Mouse (Mus musculus): ENCODE measurements around the gene Fem1a. TPM values are rescaled to one million over a fixed set of nuclear protein-coding genes. Genes with fewer than 3 reads are reported as not detected.

Gene Fem1a
- total RNA-seq, 2 experiments from 2014 or later = 19.2 to 21.7 TPM

DNA sequence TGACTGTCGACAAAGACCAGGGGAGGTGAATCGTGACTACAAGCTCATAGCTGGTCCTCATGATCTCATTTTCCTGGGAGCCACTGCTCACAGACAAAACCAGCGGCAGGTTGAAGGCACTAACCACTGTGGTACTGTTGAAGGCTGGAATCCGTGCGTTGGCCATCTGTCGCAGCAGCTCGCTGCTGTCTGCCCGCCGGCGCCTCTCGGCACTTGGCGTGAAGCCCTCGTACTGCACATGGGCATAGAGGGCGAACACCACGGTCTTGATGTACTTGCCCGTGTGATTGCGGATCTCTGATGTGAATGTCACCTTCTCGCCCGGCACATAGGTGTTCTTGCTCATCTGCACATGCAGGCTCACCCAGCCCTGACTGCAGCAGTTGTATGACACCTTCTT lies 37.6 kb downstream of the Fem1a start:
- no peak for ATAC-seq (replicated peaks; ENCODE audit: low FRiP score, low TSS enrichment, poor library complexity, severe bottlenecking)

DNA sequence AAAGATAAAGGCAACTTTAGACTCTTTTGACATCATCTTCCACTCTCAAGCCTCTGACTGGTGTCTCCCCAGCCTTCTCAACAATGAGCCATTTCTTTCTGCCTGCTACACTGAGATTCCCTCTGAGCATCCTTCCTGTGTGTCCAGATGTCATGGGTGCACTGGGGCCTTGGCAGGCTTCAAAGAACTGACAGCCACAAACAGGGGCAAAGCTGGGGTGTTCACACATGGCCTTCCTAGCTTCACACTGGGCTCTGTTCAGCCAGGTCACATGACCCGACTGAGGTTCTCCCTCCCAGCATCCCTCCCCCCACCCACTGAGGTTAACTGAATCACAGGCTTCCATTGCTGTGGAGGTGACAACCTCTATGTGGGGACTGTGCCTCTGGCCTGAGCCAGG lies 39.6 kb downstream of the Fem1a start:
- no peak for ATAC-seq (replicated peaks; ENCODE audit: low FRiP score, low TSS enrichment, poor library complexity, severe bottlenecking)

DNA sequence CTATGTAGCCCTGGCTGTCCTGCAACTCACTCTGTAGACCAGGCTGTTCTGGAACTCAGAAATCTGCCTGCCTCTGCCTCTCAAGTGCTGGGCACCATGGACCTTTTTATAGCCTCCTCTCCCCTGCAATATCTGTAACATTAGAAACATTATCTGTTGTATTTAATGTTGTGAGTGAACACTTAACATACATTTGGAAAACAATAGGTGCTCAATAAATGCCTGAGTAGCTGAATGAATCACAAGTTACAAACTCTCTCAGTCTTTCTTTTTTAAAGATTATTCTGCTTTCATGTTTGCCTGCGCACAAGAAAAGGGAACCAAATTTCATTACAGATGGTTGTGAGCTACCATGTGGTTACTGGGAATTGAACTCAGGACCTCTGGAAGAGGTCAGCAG lies 41.6 kb downstream of the Fem1a start:
- ATAC-seq (replicated peaks; ENCODE audit: low FRiP score, low TSS enrichment, poor library complexity, severe bottlenecking) = no peak

- no peak for ATAC-seq (replicated peaks; ENCODE audit: low FRiP score, low TSS enrichment, poor library complexity, severe bottlenecking)
These were observed 43.6 kb downstream of the Fem1a start, which contains the start of gene Arrdc5 for GRCm38 (mm10) chr17:56300186-56300585. TSS of gene Arrdc5 (minus strand) at chr17:56300286.

- ATAC-seq (replicated peaks; ENCODE audit: low FRiP score, low TSS enrichment, poor library complexity, severe bottlenecking) = no peak
These were observed 45.9 kb downstream of the Fem1a start for GRCm38 (mm10) chr17:56302363-56302996.

- ATAC-seq (replicated peaks; ENCODE audit: low FRiP score, low TSS enrichment, poor library complexity, severe bottlenecking) = peak; percentile 89
These were observed 46.7 kb downstream of the Fem1a start, which contains the start of gene Uhrf1 for GRCm38 (mm10) chr17:56303160-56303846. TSS of gene Uhrf1 (plus strand) at chr17:56303321.

DNA sequence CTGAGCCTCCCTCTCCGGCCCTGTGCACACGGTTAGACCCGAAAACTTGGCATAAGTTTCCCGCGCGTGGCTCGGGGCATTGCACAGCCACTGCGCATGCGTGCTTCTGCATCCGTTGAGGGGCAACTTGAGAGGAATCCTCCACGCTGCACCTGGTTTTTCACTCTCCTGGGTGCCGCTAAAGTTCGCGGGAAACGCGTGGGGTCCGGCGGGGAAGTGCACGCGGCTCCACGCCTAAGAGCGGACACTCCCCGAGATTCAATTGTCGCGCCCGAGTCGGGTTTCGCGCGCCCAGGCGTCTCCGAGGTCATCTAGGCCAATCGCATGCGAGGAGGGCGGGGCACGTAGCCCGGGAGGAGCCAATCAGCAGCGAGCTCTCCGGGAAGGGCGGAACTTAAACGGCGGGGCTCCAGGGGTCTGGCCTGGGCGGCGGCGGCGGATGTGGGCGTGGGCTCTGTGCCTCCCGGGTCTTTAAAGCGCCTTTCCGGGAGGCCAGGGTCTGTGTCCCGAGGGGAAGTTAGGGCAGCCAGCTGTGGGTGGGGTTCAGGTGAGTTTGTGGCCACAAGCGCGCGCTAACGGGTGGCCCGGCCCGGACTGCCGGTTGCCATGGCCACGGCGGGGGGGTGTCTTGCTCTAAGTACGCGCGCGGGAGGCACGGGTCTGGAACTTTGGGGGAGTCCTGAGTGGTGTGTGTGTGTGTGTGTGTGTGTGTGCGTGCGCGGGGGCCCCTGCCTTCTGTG lies 47.4 kb downstream of the Fem1a start:
- peak; percentile 89 for ATAC-seq (replicated peaks; ENCODE audit: low FRiP score, low TSS enrichment, poor library complexity, severe bottlenecking)

DNA sequence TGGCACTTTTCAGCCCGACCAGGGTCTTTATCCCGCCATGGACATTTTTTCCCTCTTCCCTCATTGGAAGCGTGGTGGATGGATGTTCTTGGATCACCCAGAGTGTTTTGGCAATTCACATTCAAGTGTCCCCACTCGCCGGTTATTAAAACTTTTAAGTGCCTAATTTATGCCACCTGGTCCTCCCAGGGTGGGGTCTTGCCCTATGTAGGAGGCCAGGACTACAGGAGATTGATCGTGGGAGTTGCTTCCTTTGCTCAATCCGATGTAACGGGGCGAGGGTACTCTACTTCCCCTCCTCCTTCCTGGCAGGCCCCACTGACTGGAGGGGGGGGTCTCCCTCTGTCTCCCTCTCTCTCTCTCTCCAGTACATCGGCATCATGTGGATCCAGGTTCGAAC lies 48.1 kb downstream of the Fem1a start:
- ATAC-seq (replicated peaks; ENCODE audit: low FRiP score, low TSS enrichment, poor library complexity, severe bottlenecking) = no peak

- no peak for ATAC-seq (replicated peaks; ENCODE audit: low FRiP score, low TSS enrichment, poor library complexity, severe bottlenecking)
These were observed 48.5 kb downstream of the Fem1a start for GRCm38 (mm10) chr17:56305156-56305555.

- no peak for ATAC-seq (replicated peaks; ENCODE audit: low FRiP score, low TSS enrichment, poor library complexity, severe bottlenecking)
These were observed 49.2 kb downstream of the Fem1a start for GRCm38 (mm10) chr17:56305826-56306225.

DNA sequence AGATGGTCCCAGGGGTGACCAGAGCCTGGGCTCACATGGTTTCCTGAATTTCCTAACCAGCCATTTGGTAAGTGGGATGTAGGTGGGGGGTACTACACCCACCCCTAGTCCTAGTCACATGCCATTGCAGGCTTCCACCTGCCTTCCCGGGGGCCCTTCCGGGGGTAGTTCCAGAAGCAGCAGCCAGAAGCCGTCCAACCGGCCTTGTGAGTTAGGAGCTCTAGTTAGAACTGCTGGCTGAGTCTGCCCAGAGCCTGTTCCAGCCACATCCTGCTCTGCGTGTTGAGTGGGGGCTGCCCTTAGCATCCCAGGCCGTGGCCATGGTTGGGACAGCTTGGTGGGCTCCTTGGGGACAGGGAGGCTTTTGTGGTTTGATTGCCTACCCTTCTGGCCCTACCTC lies 51.5 kb downstream of the Fem1a start:
- no peak for ATAC-seq (replicated peaks; ENCODE audit: low FRiP score, low TSS enrichment, poor library complexity, severe bottlenecking)

- ATAC-seq (replicated peaks; ENCODE audit: low FRiP score, low TSS enrichment, poor library complexity, severe bottlenecking) = no peak
These were observed 52.8 kb downstream of the Fem1a start for GRCm38 (mm10) chr17:56309191-56309945.

Other genes starting within 250 kb of the Fem1a start
- 25.2 and 35.7 TPM in 2 replicates for gene Sh3gl1, start 220.2 kb upstream of the Fem1a start, total RNA-seq (2014; fragmentation: Nextera tagmentation)
- 13.6 and 22.1 TPM in 2 replicates for gene Sh3gl1, start 220.2 kb upstream of the Fem1a start, total RNA-seq (2017)
- gene Chaf1a, start 216.4 kb upstream of the Fem1a start, total RNA-seq (2014; fragmentation: Nextera tagmentation) = 46.9 and 47.7 TPM in 2 replicates
- gene Chaf1a, start 216.4 kb upstream of the Fem1a start, total RNA-seq (2017) = 34.5 and 37.5 TPM in 2 replicates
- gene Ubxn6, start 181.8 kb upstream of the Fem1a start, total RNA-seq (2014; fragmentation: Nextera tagmentation) = 16.3 and 21.1 TPM in 2 replicates
- 13.2 and 29.1 TPM in 2 replicates for gene Ubxn6, start 181.8 kb upstream of the Fem1a start, total RNA-seq (2017)
- gene Hdgfl2, start 177.2 kb upstream of the Fem1a start, total RNA-seq (2014; fragmentation: Nextera tagmentation) = 84.1 and 100 TPM in 2 replicates
- 70.9 and 103 TPM in 2 replicates for gene Hdgfl2, start 177.2 kb upstream of the Fem1a start, total RNA-seq (2017)
- gene Plin4, start 147.0 kb upstream of the Fem1a start, total RNA-seq (2014; fragmentation: Nextera tagmentation) = not detected in 2 replicates
- gene Plin4, start 147.0 kb upstream of the Fem1a start, total RNA-seq (2017) = not detected in 2 replicates
- gene Plin5, start 139.2 kb upstream of the Fem1a start, total RNA-seq (2014; fragmentation: Nextera tagmentation) = not detected in 2 replicates
- 0.23 TPM in 1 of 2 replicates, not detected in the other for gene Plin5, start 139.2 kb upstream of the Fem1a start, total RNA-seq (2017)
- 1.8 TPM in 1 of 2 replicates, not detected in the other for gene Lrg1, start 134.8 kb upstream of the Fem1a start, total RNA-seq (2014; fragmentation: Nextera tagmentation)
- gene Lrg1, start 134.8 kb upstream of the Fem1a start, total RNA-seq (2017) = 2.1 TPM in 1 of 2 replicates, not detected in the other
- gene Sema6b, start 116.5 kb upstream of the Fem1a start, total RNA-seq (2014; fragmentation: Nextera tagmentation) = 0.24 TPM in 1 of 2 replicates, not detected in the other
- gene Sema6b, start 116.5 kb upstream of the Fem1a start, total RNA-seq (2017) = 0.42 TPM in 1 of 2 replicates, not detected in the other
- gene Tnfaip8l1, start 94.3 kb upstream of the Fem1a start, total RNA-seq (2014; fragmentation: Nextera tagmentation) = 0.76 and 1.6 TPM in 2 replicates
- gene Tnfaip8l1, start 94.3 kb upstream of the Fem1a start, total RNA-seq (2017) = not detected in 2 replicates
- gene Mydgf, start 72.9 kb upstream of the Fem1a start, total RNA-seq (2014; fragmentation: Nextera tagmentation) = 28.7 and 59.7 TPM in 2 replicates
- gene Mydgf, start 72.9 kb upstream of the Fem1a start, total RNA-seq (2017) = 21.5 and 25.3 TPM in 2 replicates
- 25.3 and 33.5 TPM in 2 replicates for gene Dpp9, start 37.9 kb upstream of the Fem1a start, total RNA-seq (2014; fragmentation: Nextera tagmentation)
- 8.6 and 11.7 TPM in 2 replicates for gene Dpp9, start 37.9 kb upstream of the Fem1a start, total RNA-seq (2017)
- gene Ticam1, start 20.0 kb downstream of the Fem1a start, total RNA-seq (2014; fragmentation: Nextera tagmentation) = 5.8 and 8.4 TPM in 2 replicates
- gene Ticam1, start 20.0 kb downstream of the Fem1a start, total RNA-seq (2017) = 2.2 and 3.2 TPM in 2 replicates
- 4.8 and 6.8 TPM in 2 replicates for gene Plin3, start 36.1 kb downstream of the Fem1a start, total RNA-seq (2014; fragmentation: Nextera tagmentation)
- 3.7 and 6.1 TPM in 2 replicates for gene Plin3, start 36.1 kb downstream of the Fem1a start, total RNA-seq (2017)
- not detected in 2 replicates for gene Arrdc5, start 43.5 kb downstream of the Fem1a start, total RNA-seq (2014; fragmentation: Nextera tagmentation)
- gene Arrdc5, start 43.5 kb downstream of the Fem1a start, total RNA-seq (2017) = not detected in 2 replicates
- 151 and 161 TPM in 2 replicates for gene Uhrf1, start 46.5 kb downstream of the Fem1a start, total RNA-seq (2014; fragmentation: Nextera tagmentation)
- 150 and 161 TPM in 2 replicates for gene Uhrf1, start 46.5 kb downstream of the Fem1a start, total RNA-seq (2017)
- 16.0 and 17.3 TPM in 2 replicates for gene Kdm4b, start 69.3 kb downstream of the Fem1a start, total RNA-seq (2014; fragmentation: Nextera tagmentation)
- 11.0 and 14.3 TPM in 2 replicates for gene Kdm4b, start 69.3 kb downstream of the Fem1a start, total RNA-seq (2017)
- gene Ptprs, start 219.7 kb downstream of the Fem1a start, total RNA-seq (2014; fragmentation: Nextera tagmentation) = 55.7 and 65.0 TPM in 2 replicates
- 36.6 and 48.3 TPM in 2 replicates for gene Ptprs, start 219.7 kb downstream of the Fem1a start, total RNA-seq (2017)

Measured in megakaryocyte-erythroid progenitor cell, adult 5-6 weeks (primary cell).